Mouse (Mus musculus) megakaryocyte, embryonic 14.5 days (primary cell): ENCODE measurements around the gene Hic1.

Experiments
- FLI1 ChIP-seq: IDR thresholded peaks from 2 replicates; pipeline ENCODE4 v1.6.1; 2012; ENCODE audit warnings: low read length, inconsistent platforms, mixed read lengths
- GATA1 ChIP-seq: IDR thresholded peaks from 3 replicates; pipeline ENCODE4 v1.6.1; 2012; ENCODE audit warnings: mixed read lengths, low read length, inconsistent platforms, borderline replicate concordance

GRCm38 (mm10) chr11:75141038-75141437 lies 28.3 kb downstream of the Hic1 start:
- TF ChIP-seq GATA1, result no peak
- TF ChIP-seq FLI1, result no peak
